Mouse (Mus musculus): ENCODE data around the gene Gna11.

- TF ChIP-seq CTCF (IDR thresholded peaks at IDR 0.05; ENCODE audit: control insufficient read depth, insufficient read depth, insufficient replicate concordance, low read depth, low read length) (peak; percentile 83; the same call in 1 of the 2 replicates), POLR2A (IDR thresholded peaks at IDR 0.05; ENCODE audit: control insufficient read depth, low read depth, low read length) (no peak)
Measured at GRCm38 (mm10) chr10:81556282-81556681, 11.3 kb upstream of the Gna11 start.
